Comparison of ENCODE assay signal across 9 mouse cellular contexts in genomic region chr12:79362219-79362618, GRCm38 (mm10).
A peak's percentile ranks its signal among the peaks of the same experiment; 100 is the strongest.
DNase-seq lines count a peak whose midpoint lies in the region; ATAC-seq lines count a peak whose summit lies in the region.
"Had no signal": no experiment of that assay in that cellular context is flagged by ENCODE, and none has a peak within 500 bp of the region (broad histone marks: within the 10 kb centered on the region; RNA-seq: fewer than 3 reads in every experiment).

No protein-coding gene starts in this region.

- no peak overlapping the region for H3K4me3 ChIP-seq in midbrain, embryonic 10.5 days
- H3K4me3 ChIP-seq in midbrain, embryonic 16.5 days (ENCODE audit: low read depth, low read length): no peak overlapping the region
- no peak overlapping the region for H3K4me3 ChIP-seq in embryonic facial prominence, embryonic 11.5 days (ENCODE audit: low read depth, low read length)
- H3K4me3 ChIP-seq: hindbrain, embryonic 15.5 days had no signal

- ATAC-seq in midbrain, embryonic 16.5 days: no peak
- ATAC-seq in embryonic facial prominence, embryonic 11.5 days (replicated peaks; ENCODE audit: insufficient number of reproducible peaks, low FRiP score, low TSS enrichment, low read depth): no peak

- 0 out of 2 replicates have a peak overlapping the region, but pooled peaks have one; percentile 38 for H3K27ac ChIP-seq in midbrain, embryonic 10.5 days (replicated peaks)
- H3K27ac ChIP-seq in midbrain, embryonic 16.5 days (ENCODE audit: low read length): no peak overlapping the region
- H3K27ac ChIP-seq in embryonic facial prominence, embryonic 11.5 days (replicated peaks; ENCODE audit: low read depth, low read length): no peak overlapping the region
- H3K27ac ChIP-seq: hindbrain, embryonic 15.5 days had no signal

- peak; percentile 10 to 12 for DNase-seq in cerebellum, adult 18-20 months
- no peak for DNase-seq in cerebellum, adult 11-12 months
- peak; percentile 43 for DNase-seq in midbrain, embryonic 10.5 days (ENCODE audit: low spot score)
- DNase-seq in embryonic facial prominence, embryonic 11.5 days (ENCODE audit: low spot score): peak; percentile 46
- DNase-seq in retina, embryonic 14.5 days (ENCODE audit: low spot score): peak; percentile 55
- DNase-seq in layer of hippocampus, adult 18-20 months (ENCODE audit: low spot score in 2 of 2): no peak
- no peak for DNase-seq in heart, adult 18-20 months

- H3K9ac ChIP-seq in midbrain, embryonic 16.5 days (ENCODE audit: low read depth, low read length): no peak overlapping the region
- no peak overlapping the region for H3K9ac ChIP-seq in embryonic facial prominence, embryonic 11.5 days (replicated peaks; ENCODE audit: low read length)
- H3K9ac ChIP-seq: hindbrain, embryonic 15.5 days had no signal

- no peaks in the 10 kb centered on the region for H3K36me3 ChIP-seq in midbrain, embryonic 10.5 days
- no peaks in the 10 kb centered on the region for H3K36me3 ChIP-seq in midbrain, embryonic 16.5 days (ENCODE audit: control insufficient read depth, insufficient read depth, low read length)
- H3K36me3 ChIP-seq in embryonic facial prominence, embryonic 11.5 days (replicated peaks; ENCODE audit: control insufficient read depth, insufficient read depth, low read depth, low read length): no peaks in the 10 kb centered on the region
- H3K36me3 ChIP-seq: hindbrain, embryonic 15.5 days had no signal

- no peak overlapping the region for H3K4me2 ChIP-seq in midbrain, embryonic 16.5 days (ENCODE audit: low read length)
- H3K4me2 ChIP-seq in embryonic facial prominence, embryonic 11.5 days (ENCODE audit: low read depth, low read length): no peak overlapping the region
- H3K4me2 ChIP-seq: hindbrain, embryonic 15.5 days had no signal

- WGBS in midbrain, embryonic 10.5 days: 66% methylated on average over 1 of the region's 1 CpGs
- WGBS in midbrain, embryonic 16.5 days: 67% methylated on average over 1 of the region's 1 CpGs
- WGBS in embryonic facial prominence, embryonic 11.5 days: 57% methylated on average over 1 of the region's 1 CpGs

- H3K27me3 ChIP-seq in midbrain, embryonic 10.5 days (ENCODE audit: low read depth, poor library complexity, severe bottlenecking): 0 out of 2 replicates have a peak, but pooled peaks cover under 1% of the 10 kb centered on the region
- no peaks in the 10 kb centered on the region for H3K27me3 ChIP-seq in midbrain, embryonic 16.5 days (ENCODE audit: control insufficient read depth, insufficient read depth, low read depth, low read length)
- no peaks in the 10 kb centered on the region for H3K27me3 ChIP-seq in embryonic facial prominence, embryonic 11.5 days (ENCODE audit: control insufficient read depth, insufficient read depth, low read length)
- H3K27me3 ChIP-seq: hindbrain, embryonic 15.5 days had no signal

- peaks cover 11% of the 10 kb centered on the region for H3K4me1 ChIP-seq in midbrain, embryonic 10.5 days
- H3K4me1 ChIP-seq in midbrain, embryonic 16.5 days (ENCODE audit: control insufficient read depth, insufficient read depth, low read length): no peaks in the 10 kb centered on the region
- no peaks in the 10 kb centered on the region for H3K4me1 ChIP-seq in embryonic facial prominence, embryonic 11.5 days (ENCODE audit: control insufficient read depth, insufficient read depth, low read length)
- H3K4me1 ChIP-seq: hindbrain, embryonic 15.5 days had no signal

- H3K9me3 ChIP-seq in midbrain, embryonic 10.5 days (replicated peaks): peaks cover 3% of the 10 kb centered on the region; the same call in 1 of the 2 replicates
- no peaks in the 10 kb centered on the region for H3K9me3 ChIP-seq in midbrain, embryonic 16.5 days (replicated peaks; ENCODE audit: control insufficient read depth, low read length, poor library complexity, severe bottlenecking)
- H3K9me3 ChIP-seq in embryonic facial prominence, embryonic 11.5 days (replicated peaks; ENCODE audit: control insufficient read depth, low read length): no peaks in the 10 kb centered on the region
- H3K9me3 ChIP-seq: hindbrain, embryonic 15.5 days had no signal

Comparison
In these comparisons a context has a peak if more than half of its experiments do, and no peak if none do; other contexts are left out.
1. DNase-seq: peak in cerebellum, adult 18-20 months (2 of 2), midbrain, embryonic 10.5 days (single experiment), embryonic facial prominence, embryonic 11.5 days (single experiment) and retina, embryonic 14.5 days (single experiment); none in cerebellum, adult 11-12 months (single experiment), layer of hippocampus, adult 18-20 months (0 of 2) and heart, adult 18-20 months (0 of 2).